Mouse (Mus musculus) limb, embryonic 12.5 days (tissue): ENCODE measurements around the gene Pde3b. TPM values are rescaled to one million over a fixed set of nuclear protein-coding genes. Genes with fewer than 3 reads are reported as not detected.

Experiments used
- ATAC-seq: fragments of 200-750 bp; cut with Nextera tagmentation; 2 replicates; pipeline ENCODE4 v1.8.0; 2017; ENCODE audit warnings: low read depth, moderate TSS enrichment; ENCODE audit not compliant: insufficient number of reproducible peaks, insufficient read depth, low FRiP score, low TSS enrichment
- H3K27ac ChIP-seq: fragments of 300-500 bp; sonication (generic); 2 replicates; pipeline ENCODE4 v1.5.1; 2016; ENCODE audit warnings: mild to moderate bottlenecking, moderate library complexity
- H3K27me3 ChIP-seq: fragments of 300-500 bp; sonication (generic); 2 replicates; pipeline ENCODE4 v1.6.1; 2016; ENCODE audit warnings: mild to moderate bottlenecking, moderate library complexity
- H3K36me3 ChIP-seq: fragments of 300-500 bp; sonication (generic); 2 replicates; pipeline ENCODE4 v1.6.1; 2016; ENCODE audit warnings: mild to moderate bottlenecking, moderate library complexity
- H3K4me1 ChIP-seq: fragments of 300-500 bp; sonication (generic); replicated peaks from 2 replicates; pipeline ENCODE4 v1.6.1; 2016
- H3K4me2 ChIP-seq: fragments of 300-500 bp; sonication (generic); 2 replicates; pipeline ENCODE4 v1.6.1; 2016; ENCODE audit warnings: mild to moderate bottlenecking, moderate library complexity
- H3K4me3 ChIP-seq: fragments of 300-500 bp; sonication (generic); replicated peaks from 2 replicates; pipeline ENCODE4 v1.5.1; 2016; ENCODE audit warnings: mild to moderate bottlenecking
- H3K9ac ChIP-seq: fragments of 300-500 bp; sonication (generic); replicated peaks from 2 replicates; pipeline ENCODE4 v1.6.1; 2016; ENCODE audit warnings: mild to moderate bottlenecking, moderate library complexity
- H3K9me3 ChIP-seq: fragments of 300-500 bp; sonication (generic); 2 replicates; pipeline ENCODE4 v1.6.1; 2016; ENCODE audit warnings: mild to moderate bottlenecking, moderate library complexity
- WGBS: fragments of 180-500 bp; shearing (Covaris S2); methylation state at CpG from one replicate; pipeline ENCODE4 v1.1.7; 2016; 5-methylcytosine and 5-hydroxymethylcytosine counted together
- polyA plus RNA-seq: library from polyadenylated mRNA; unstranded; fragments of >200 nt; fragmentation: Nextera tagmentation; extraction: Ambion mirVana; gene quantifications from 2 replicates; pipeline ENCODE4 v1.2.1, GENCODE M21; 2016

Pde3b gene
- polyA plus RNA-seq, 1 experiment from 2014 or later, result 8.9 TPM

GRCm38 (mm10) chr7:114480196-114480989, 65.3 kb downstream of the Pde3b start:
- 68% methylated on average over 6 of the region's 6 CpGs for WGBS
- Histone ChIP-seq H3K4me2 (no peak overlapping the region), H3K27ac (no peak overlapping the region), H3K4me1 (no peaks in the 10 kb centered on the region; the same call in 1 of the 2 replicates), H3K36me3 (no peaks in the 10 kb centered on the region), H3K9ac (no peak overlapping the region), H3K9me3 (no peaks in the 10 kb centered on the region), H3K27me3 (no peaks in the 10 kb centered on the region), H3K4me3 (no peak overlapping the region)
- ATAC-seq, result no peak

GRCm38 (mm10) chr7:114481008-114481407, 65.9 kb downstream of the Pde3b start:
- H3K4me2 ChIP-seq, result no peak overlapping the region
- no peaks in the 10 kb centered on the region; the same call in 1 of the 2 replicates for H3K4me1 ChIP-seq
- H3K36me3 ChIP-seq, result no peaks in the 10 kb centered on the region
- 72% methylated on average over 1 of the region's 1 CpGs for WGBS
- H3K27ac ChIP-seq, result no peak overlapping the region
- no peak overlapping the region for H3K9ac ChIP-seq
- no peaks in the 10 kb centered on the region for H3K27me3 ChIP-seq
- H3K4me3 ChIP-seq, result no peak overlapping the region
- ATAC-seq, result no peak
- H3K9me3 ChIP-seq, result no peaks in the 10 kb centered on the region

- WGBS, result 96% methylated on average over 2 of the region's 2 CpGs
- no peak overlapping the region for H3K9ac ChIP-seq
Observed at GRCm38 (mm10) chr7:114481429-114481931, 66.4 kb downstream of the Pde3b start.

DNA sequence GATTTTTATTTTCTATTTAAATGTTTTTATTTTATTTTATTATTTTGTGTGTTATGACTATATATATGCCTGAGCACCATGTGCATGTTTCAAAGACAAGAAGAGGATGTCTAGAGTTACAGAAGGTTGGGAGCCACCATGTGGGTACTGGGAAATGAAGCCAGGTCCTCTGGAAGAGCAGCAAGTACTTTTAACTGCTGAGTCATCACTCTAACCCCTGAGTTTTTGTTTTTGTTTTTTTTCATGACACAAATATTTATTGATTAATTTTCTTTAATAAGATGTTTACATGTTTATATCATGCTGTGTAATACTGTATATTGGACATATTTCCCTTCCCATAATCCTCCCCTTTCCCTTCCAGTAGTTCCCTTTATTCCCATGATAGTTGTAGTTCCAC, 77.5 kb downstream of the Pde3b start:
- no peaks in the 10 kb centered on the region for H3K27me3 ChIP-seq
- H3K4me3 ChIP-seq, result no peak overlapping the region
- H3K4me2 ChIP-seq, result no peak overlapping the region
- H3K9ac ChIP-seq, result no peak overlapping the region
- H3K36me3 ChIP-seq, result no peaks in the 10 kb centered on the region
- H3K27ac ChIP-seq, result no peak overlapping the region
- H3K9me3 ChIP-seq, result no peaks in the 10 kb centered on the region
- no peak for ATAC-seq
- no peaks in the 10 kb centered on the region for H3K4me1 ChIP-seq

More at GRCm38 (mm10) chr7:114481429-114481931, 66.4 kb downstream of the Pde3b start:
- ATAC-seq, result no peak
- Histone ChIP-seq H3K4me3 (no peak overlapping the region), H3K36me3 (no peaks in the 10 kb centered on the region), H3K27me3 (no peaks in the 10 kb centered on the region), H3K4me1 (no peaks in the 10 kb centered on the region; the same call in 1 of the 2 replicates), H3K9me3 (no peaks in the 10 kb centered on the region), H3K4me2 (no peak overlapping the region), H3K27ac (no peak overlapping the region)

DNA sequence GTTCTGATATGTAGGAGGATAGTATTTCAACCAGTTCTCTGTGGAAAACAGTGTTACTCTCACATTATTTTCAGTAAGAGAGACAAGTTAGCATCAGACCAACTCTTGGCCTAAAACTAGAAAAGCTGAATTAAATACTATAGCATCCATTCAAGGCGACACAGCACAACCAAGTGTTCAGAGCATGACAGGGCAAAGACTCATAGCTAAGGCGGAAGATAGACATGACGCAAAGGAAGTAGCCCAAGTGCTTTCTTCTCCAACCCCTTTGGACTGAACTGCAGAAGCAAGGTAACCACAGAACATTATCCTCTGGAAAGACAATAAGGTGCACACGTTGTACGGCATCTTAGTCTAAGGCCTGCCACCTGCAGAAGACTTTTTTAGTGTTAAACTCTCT, 79.0 kb downstream of the Pde3b start:
- Histone ChIP-seq H3K9me3 (no peaks in the 10 kb centered on the region), H3K9ac (no peak overlapping the region), H3K27ac (no peak overlapping the region), H3K36me3 (no peaks in the 10 kb centered on the region), H3K4me2 (no peak overlapping the region), H3K4me1 (no peaks in the 10 kb centered on the region), H3K4me3 (no peak overlapping the region), H3K27me3 (no peaks in the 10 kb centered on the region)
- ATAC-seq, result no peak
- 96% methylated on average over 5 of the region's 5 CpGs for WGBS

GRCm38 (mm10) chr7:114499293-114499692, 84.2 kb downstream of the Pde3b start:
- H3K27me3 ChIP-seq, result no peaks in the 10 kb centered on the region
- WGBS, result 88% methylated on average over 1 of the region's 1 CpGs
- H3K9ac ChIP-seq, result no peak overlapping the region
- no peaks in the 10 kb centered on the region for H3K4me1 ChIP-seq
- ATAC-seq, result no peak
- H3K27ac ChIP-seq, result no peak overlapping the region
- H3K36me3 ChIP-seq, result no peaks in the 10 kb centered on the region
- H3K9me3 ChIP-seq, result no peaks in the 10 kb centered on the region
- no peak overlapping the region for H3K4me2 ChIP-seq
- H3K4me3 ChIP-seq, result no peak overlapping the region

GRCm38 (mm10) chr7:114508879-114509278, 93.8 kb downstream of the Pde3b start:
- Histone ChIP-seq H3K4me3 (no peak overlapping the region), H3K9me3 (no peaks in the 10 kb centered on the region), H3K27me3 (no peaks in the 10 kb centered on the region), H3K4me1 (no peaks in the 10 kb centered on the region), H3K4me2 (no peak overlapping the region), H3K36me3 (0 out of 2 replicates have a peak, but pooled peaks cover 3% of the 10 kb centered on the region), H3K27ac (no peak overlapping the region), H3K9ac (no peak overlapping the region)
- no peak for ATAC-seq
- 87% methylated on average over 2 of the region's 2 CpGs for WGBS

- ATAC-seq, result no peak
Observed at GRCm38 (mm10) chr7:114520122-114520521, 105.0 kb downstream of the Pde3b start.

DNA sequence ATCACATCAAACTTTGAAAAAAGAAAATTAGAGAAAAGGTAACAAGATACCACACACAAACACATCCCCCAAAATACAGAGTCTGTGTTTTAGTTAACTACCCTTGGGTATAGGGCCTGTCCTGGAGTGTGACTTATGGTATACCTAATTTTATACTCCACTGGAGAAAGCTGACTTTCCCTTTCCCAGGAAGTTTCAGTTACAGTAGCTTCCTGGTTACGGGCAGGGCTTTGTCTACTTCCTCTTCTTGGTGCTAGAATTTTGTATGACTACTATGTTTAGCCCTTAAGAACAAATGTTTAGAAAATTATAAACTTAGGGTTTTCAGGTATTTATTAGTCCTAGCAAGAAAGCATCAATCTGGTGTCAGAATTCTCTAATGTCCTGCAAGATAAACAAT, 111.2 kb downstream of the Pde3b start:
- ATAC-seq, result no peak
- Histone ChIP-seq H3K27me3 (no peaks in the 10 kb centered on the region), H3K9ac (no peak overlapping the region), H3K4me3 (no peak overlapping the region), H3K4me2 (no peak overlapping the region), H3K27ac (no peak overlapping the region), H3K36me3 (no peaks in the 10 kb centered on the region), H3K9me3 (no peaks in the 10 kb centered on the region), H3K4me1 (no peaks in the 10 kb centered on the region)
- WGBS, result 88% methylated on average over 1 of the region's 1 CpGs

More at GRCm38 (mm10) chr7:114520122-114520521, 105.0 kb downstream of the Pde3b start:
- Histone ChIP-seq H3K27me3 (no peaks in the 10 kb centered on the region), H3K4me3 (no peak overlapping the region), H3K9me3 (no peaks in the 10 kb centered on the region), H3K36me3 (no peaks in the 10 kb centered on the region), H3K27ac (no peak overlapping the region), H3K4me2 (no peak overlapping the region), H3K9ac (no peak overlapping the region), H3K4me1 (no peaks in the 10 kb centered on the region)
- 95% methylated on average over 1 of the region's 1 CpGs for WGBS

DNA sequence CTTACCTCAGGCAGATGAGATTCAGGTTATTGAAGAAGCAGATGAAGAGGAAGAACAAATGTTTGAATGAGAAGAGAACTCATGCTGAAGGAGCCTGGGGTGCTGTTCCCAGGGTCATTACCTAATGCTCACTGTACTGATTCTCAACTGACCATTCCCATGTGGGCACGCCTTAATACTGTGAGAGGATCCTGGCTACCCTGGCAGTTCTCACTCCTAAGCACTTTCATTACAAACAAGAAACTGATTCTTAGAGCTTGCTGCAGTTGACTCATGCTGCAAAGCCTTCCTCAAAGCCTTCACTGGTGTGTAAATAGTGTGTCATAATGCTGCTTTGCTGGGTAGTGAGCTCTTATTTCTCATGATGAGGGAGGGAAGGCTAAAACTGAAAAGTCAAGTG, 121.1 kb downstream of the Pde3b start:
- peaks cover 7% of the 10 kb centered on the region; the same call in 1 of the 2 replicates for H3K36me3 ChIP-seq
- H3K9me3 ChIP-seq, result no peaks in the 10 kb centered on the region
- no peak overlapping the region for H3K4me3 ChIP-seq
- ATAC-seq, result no peak
- no peaks in the 10 kb centered on the region for H3K4me1 ChIP-seq
- H3K27me3 ChIP-seq, result no peaks in the 10 kb centered on the region
- H3K4me2 ChIP-seq, result no peak overlapping the region
- no peak overlapping the region for H3K27ac ChIP-seq
- no peak overlapping the region for H3K9ac ChIP-seq
- WGBS, result 97% methylated on average over 1 of the region's 1 CpGs

GRCm38 (mm10) chr7:114562531-114563241, 147.6 kb downstream of the Pde3b start, which contains the start of gene Cyp2r1:
Gene Cyp2r1, minus strand, starts transcription at chr7:114562972.
- 3% methylated on average over 56 of the region's 56 CpGs for WGBS

More at GRCm38 (mm10) chr7:114562531-114563241, 147.6 kb downstream of the Pde3b start, which contains the start of gene Cyp2r1:
- Histone ChIP-seq H3K27ac (peak within 1 kb of the TSS; percentile 88), H3K27me3 (no peaks in the 10 kb centered on the region), H3K36me3 (no peaks in the 10 kb centered on the region), H3K4me2 (peak within 1 kb of the TSS; percentile 68), H3K4me1 (no peaks in the 10 kb centered on the region; the same call in 1 of the 2 replicates), H3K9ac (peak within 1 kb of the TSS; percentile 72), H3K9me3 (0 out of 2 replicates have a peak, but pooled peaks cover 4% of the 10 kb centered on the region), H3K4me3 (peak within 1 kb of the TSS; percentile 55)
- ATAC-seq, result peak; percentile 100
